Mouse (Mus musculus): ENCODE results near the gene Ccn1. TPM values are rescaled to one million over a fixed set of nuclear protein-coding genes. Genes with fewer than 3 reads are reported as not detected.

The Ccn1 gene
- total RNA-seq (2021) = 1 to 10 TPM; 7.8 TPM
- long read RNA-seq, experiment 1, transcript Ccn1-201 (5 exons, 2,019 nt) = major isoform, 8 of 10 reads
- long read RNA-seq, experiment 1, partial matches to known transcripts = 2 of 10 reads
- long read RNA-seq, experiment 1, other reads (novel, unspliced or antisense) = 0 of 10 reads
- long read RNA-seq, experiment 2, partial matches to known transcripts = 1 of 4 reads
- long read RNA-seq, experiment 2, other reads (novel, unspliced or antisense) = 1 of 4 reads

DNA sequence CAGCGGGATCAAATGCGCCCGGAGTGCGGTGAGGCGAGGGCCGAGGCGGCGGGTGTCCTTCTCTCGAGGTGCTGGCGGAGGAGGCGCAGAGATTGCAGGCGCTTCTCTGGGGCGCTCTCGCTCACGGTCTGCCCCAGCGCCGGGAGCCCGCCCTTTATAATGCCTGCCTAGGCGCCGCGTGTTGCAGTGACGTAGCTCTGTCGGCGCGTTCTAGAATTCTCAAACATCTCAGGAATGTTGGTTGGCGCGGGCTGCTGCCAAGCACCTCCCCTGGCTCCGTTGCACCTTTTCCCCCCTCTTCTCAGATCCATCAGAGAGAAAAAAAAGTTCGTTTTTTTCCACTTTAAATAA lies at the start of gene Ccn1:
TSS of gene Ccn1 (minus strand) at position 130 of the 351 bp plus-strand sequence.
- peak; percentile 37 to 66 for DNase-seq (ENCODE audit: low spot score in 2 of 2)

DNA sequence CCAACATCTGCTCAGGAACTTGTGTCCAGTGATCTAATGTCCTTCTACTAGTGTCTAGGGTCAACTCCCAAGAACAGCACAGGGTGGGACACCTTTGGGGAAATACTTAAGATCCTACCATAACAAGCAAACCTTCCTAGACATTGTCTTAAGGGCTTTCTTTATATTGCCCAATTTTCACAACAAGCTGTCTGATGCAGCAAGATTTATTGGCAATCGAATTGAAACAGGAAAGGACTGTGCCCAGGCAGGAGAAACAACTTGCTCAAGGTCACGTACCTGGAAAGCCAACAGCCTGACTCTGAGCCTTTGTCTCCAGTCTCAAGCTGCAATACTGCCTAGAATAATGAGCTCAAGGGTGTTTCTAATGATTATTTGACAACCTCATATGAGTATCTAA lies 43.6 kb upstream of the Ccn1 start:
- no peak for DNase-seq (ENCODE audit: low spot score in 2 of 2)

DNA sequence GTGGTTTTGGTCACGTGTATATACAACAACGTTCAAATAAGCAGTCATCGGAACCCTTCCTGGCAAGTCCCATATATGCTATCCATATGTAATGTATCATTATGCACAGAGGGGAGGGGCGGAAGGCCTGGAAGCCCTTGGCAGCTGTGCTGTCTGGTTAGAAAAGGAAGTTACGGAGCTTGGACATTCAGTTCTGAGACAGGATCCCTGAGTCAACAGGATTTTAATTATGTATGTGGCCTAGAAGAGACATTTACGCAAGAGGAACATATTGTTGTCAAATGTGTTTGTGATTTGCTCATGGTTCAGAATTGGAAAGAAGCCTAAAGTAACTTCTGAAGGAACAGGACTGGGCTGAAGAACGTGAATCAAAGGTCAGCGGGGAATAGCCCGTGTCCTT lies 42.3 kb upstream of the Ccn1 start:
- DNase-seq (ENCODE audit: low spot score in 2 of 2) = no peak

DNA sequence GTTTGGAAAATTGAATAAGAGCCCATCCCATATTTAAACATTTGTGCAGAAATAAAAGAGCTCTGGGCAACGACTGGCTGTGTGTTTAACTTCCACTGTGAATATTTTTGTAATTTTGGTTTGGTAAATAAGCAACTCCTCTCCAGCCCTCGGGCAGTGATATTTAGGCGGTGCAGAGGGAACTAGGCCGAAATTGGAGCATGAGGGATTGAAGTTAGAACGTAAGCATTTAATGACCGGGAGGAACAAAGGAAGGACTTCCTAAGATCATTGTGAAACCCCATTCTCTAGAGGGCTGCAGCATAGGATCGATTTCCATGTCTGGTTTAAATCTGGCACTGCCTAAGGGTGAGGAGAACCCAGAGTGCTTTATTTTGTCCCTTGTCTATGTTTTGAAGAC lies 41.6 kb upstream of the Ccn1 start:
- no peak for DNase-seq (ENCODE audit: low spot score in 2 of 2)

DNA sequence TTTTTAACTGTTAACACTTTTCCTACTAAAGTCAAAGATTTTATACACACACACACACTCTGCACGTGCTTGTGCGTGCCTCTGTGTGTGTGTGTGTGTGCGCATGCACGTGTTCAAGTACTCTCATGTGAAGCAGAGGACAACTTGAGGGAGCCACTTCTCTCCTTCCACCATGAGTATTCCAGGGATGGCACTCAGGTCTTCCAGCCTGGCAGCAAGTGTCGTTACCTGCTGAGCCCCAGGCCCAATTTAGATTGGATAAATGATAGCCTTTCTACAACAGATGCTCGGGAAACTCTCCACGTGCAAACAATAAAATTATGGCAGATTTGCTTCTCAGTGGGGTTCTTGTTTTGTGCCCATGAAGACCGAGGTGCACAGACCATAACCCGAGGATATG lies 39.5 kb upstream of the Ccn1 start:
- no peak for DNase-seq (ENCODE audit: low spot score in 2 of 2)

DNA sequence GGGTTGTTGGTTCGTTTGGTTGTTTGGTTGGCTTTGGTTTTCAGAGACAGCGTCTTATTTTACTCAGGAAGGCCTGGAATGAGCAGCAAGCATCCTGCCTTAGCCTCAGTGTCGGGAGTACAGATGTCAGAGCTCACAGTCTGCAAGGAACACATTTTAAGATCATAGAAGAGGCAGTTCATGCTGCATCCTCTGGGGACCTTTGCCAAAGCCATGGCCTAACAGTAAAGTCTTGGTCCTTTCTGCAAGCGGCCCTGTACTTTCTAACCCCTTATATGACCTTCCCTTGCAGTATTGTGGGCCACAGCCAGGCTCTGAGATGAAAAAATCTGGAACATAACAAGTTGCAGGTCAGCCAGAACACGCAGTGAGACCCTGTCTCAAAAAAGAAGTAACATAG lies 38.1 kb upstream of the Ccn1 start:
- no peak for DNase-seq (ENCODE audit: low spot score in 2 of 2)

DNA sequence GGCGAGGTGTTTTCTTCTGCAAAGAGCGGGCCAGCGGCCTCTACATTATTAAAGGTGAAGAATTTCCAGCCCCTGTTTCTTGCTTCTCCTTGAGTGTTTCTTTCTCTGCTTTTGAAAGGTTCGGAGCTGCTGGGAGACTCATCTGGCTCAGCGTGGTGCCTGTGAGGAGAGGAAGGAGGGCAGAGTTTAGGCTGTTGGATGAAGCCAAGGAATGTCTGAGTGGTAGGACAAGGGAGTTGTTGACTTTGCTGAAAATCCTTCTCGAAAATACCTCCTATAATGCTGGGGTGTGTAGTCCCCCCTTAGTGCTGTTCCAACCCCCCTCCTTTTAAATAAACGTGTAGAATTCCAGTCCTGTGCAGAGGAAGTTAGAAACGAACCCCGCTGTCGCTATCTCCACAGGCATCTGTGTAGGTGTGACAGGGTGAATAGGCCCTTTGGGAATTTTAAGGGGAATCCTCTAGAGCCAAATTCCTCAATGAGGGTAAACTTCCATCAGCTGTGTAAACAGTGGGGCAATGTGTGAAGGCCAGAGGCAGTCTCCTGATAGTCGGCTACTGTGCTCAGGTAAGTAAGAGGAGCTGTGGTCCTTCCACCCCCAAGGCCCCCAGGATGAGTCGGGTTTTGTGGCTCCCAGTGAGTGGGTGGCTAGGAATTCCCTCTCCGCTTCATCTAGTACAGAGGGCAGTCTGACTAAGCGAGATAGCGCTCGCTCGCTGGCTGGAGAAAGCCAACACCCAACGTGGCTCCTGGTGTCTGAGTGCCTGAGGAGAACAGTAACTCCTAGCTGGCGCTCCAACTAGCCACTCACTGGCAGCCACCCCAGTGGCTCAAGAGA lies 35.0 kb upstream of the Ccn1 start:
- no peak for DNase-seq (ENCODE audit: low spot score in 2 of 2)

DNA sequence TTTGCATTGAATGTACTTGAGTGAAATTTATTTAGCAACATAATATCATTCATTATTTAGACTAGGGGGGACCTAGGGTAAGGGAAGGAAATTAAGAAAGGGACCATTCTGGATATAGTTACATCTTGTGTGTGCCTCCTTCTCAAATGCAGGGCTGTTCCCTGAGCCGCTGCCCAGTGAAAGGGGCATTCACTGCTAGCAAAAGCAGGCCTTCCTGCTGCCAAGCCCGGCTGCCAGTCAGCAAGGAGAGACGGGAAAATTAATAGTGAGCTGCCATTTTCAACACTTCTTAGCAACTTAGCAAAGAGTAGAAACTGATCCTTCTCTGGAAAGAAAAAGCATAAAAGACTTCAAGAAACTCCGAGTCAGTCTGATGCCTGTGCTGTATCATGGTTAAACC lies 34.4 kb upstream of the Ccn1 start:
- peak in 1 of 2 experiments; percentile 38 for DNase-seq (ENCODE audit: low spot score in 2 of 2)

DNA sequence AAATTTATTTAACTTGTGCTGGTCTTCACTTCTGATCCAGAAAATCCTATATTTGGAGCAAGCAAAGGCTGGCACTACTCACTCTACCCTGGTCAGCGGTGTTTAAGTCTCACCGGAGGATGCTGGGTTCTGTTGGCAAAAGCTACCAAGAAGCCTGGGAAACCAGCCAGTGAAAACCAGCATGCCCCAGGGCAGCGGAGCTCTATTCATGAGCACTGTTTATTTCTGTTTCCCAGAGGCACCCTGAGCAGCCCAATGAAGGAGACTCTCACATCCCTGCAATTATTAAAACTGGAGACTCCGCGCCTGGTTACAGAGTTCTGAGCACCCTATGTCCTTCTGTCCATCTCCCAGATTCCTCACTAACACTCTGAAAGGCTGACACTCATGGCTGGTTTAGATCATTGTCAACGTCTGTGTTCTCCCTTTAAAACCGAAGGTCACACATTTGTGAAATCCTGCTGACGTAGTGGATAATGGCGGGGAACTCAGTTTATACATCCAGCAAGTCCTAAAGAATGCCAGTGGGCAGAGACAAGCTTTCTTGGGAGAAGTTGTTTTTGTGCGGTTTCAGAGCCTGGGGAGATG lies 31.7 kb upstream of the Ccn1 start:
- peak; percentile 47 to 74 for DNase-seq (ENCODE audit: low spot score in 2 of 2)

DNA sequence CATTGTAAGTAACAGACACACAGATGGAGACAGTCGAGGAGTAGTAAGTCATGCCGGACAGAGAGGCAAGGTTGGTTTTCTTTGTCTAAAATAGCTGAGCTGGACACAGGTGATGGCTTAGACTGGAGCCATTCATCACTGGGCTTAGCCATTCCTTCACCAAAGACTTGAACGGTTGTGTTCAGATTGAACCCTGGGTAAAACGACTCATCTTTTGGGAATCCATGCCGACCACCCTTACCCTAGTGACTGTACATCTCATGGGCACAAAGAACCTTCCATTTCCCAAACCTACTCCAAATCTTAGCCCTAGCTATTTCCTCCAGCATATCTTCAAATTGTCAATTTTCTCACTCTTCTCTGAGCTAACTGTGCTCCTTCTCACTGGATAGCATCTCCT lies 30.9 kb upstream of the Ccn1 start:
- DNase-seq (ENCODE audit: low spot score in 2 of 2) = no peak

DNA sequence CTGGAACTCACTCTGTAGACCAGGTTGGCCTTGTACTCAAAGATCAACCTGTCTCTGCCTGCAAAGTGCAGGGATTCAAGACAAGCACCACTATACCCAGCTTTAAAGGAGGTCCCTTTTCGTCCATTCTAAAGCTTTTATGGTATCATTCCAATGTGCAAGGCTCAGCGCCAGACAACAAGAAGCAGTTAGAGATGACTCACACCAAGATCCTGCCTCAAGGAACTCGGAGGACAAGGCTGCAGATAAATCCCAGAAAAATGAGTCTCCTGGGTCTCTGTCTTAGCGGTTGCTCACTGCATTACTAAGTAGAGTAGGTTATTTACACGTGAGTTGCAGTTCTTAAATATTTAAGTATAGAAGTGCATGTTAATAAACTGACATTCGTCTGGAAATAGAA lies 26.4 kb upstream of the Ccn1 start:
- DNase-seq (ENCODE audit: low spot score in 2 of 2) = no peak

DNA sequence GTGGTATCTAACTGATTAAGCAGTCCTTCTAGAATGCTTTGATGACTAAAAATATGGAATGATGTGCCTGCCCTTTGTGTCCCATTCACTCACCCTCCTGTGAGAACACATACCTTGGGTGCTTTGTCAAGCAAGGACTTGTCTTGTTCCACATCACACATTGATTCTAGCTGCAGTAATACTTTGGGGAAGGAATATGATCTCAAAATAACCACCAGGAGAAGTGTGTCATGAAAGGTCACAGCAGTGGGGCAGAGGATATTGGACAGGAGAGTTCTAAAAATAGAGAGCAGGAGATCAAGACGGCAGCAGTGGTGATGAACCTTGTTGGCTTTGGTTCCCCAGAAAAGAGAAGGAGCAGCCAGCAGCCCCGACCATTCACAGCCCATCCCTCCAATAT lies 25.0 kb upstream of the Ccn1 start:
- no peak for DNase-seq (ENCODE audit: low spot score in 2 of 2)

DNA sequence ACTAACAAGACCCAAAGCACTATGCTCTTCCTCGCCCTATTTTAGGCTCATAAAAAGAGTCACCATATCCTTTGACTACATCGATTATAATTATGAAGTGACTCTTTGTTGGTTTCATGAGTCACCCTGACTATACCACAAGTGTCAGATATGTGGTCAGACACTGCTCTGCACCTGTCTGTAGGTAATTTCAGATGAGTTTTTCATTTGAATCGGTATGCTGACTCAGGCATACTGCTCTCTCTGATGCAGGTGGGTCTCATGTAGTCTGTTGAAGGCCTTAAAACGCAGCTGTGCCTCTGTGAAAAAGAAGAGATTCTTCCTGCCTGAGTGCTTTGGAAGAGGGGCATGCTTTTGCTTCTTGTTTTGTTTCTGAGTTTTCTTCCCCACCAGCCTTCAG lies 16.6 kb upstream of the Ccn1 start:
- no peak for DNase-seq (ENCODE audit: low spot score in 2 of 2)

DNA sequence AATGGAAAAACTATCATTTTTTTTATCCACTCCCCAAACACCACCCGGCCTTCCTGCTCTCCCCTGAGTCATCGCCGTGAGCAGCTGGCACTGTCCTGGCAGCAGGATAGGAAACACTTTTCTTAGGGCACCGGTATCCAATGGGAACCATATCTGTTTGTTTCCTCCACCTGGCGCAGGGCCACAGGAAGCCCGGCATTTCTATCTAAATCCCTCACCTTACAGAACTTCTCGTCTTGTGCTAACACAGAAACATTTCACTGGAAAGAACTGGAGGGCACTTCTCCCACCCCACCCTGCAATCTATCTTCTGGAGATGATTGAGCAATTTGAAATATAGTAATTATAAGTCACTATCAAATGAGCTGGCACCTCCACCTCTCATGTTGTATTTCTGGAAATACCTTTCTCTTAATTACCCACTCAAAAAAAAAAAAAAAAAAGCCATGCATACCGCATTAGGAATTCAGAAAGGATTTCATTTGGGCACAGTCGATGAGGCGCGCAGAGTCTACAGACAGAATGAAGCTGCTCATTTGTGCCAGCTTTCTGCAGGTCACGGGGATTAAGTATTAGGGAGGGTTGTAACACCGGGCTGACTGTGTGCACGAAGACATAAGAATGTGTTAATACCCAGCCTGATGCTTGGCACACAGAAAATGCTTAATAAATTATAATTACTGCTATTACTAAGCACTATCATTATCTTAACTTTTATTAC lies 7.4 kb upstream of the Ccn1 start:
- no peak for DNase-seq (ENCODE audit: low spot score in 2 of 2)

DNA sequence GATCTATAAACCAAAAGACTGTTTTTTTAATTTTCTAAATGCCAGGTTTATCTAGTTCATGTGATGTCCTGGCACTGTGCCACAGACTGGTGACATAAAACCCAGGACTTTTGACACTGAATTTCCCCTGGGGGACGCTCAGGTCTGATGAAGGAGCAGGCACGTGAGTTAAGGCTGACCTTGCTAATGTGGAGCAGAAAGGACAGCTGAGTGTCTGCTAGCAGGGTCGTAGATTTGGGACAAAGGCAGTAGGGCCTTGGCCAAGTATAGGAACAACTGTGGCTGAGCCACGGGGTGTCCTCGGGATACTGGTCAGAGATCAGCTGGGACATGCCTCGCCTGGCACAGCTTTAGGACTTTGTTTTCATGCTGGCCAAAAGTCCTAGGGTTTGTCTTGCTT lies 5.2 kb upstream of the Ccn1 start:
- no peak for DNase-seq (ENCODE audit: low spot score in 2 of 2)

DNA sequence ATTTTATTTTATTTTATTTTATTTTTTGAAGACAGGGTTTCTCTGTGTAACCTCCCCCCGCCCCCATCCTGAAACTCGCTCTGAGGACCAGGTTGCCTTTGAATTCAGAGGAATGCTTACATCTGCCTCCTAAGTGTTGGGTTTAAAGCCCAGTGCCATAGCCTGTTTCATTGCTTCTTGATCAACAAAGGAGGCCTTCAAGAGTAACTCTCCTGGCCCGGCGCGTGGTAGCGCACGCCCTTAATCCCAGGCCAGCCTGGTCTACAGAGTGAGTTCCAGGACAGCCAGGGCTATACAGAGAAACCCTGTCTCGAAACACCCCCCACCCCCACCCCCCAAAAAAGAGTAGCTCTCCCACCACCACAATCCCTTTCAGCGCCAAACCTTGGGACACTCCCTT lies 4.2 kb upstream of the Ccn1 start:
- DNase-seq (ENCODE audit: low spot score in 2 of 2) = no peak

DNA sequence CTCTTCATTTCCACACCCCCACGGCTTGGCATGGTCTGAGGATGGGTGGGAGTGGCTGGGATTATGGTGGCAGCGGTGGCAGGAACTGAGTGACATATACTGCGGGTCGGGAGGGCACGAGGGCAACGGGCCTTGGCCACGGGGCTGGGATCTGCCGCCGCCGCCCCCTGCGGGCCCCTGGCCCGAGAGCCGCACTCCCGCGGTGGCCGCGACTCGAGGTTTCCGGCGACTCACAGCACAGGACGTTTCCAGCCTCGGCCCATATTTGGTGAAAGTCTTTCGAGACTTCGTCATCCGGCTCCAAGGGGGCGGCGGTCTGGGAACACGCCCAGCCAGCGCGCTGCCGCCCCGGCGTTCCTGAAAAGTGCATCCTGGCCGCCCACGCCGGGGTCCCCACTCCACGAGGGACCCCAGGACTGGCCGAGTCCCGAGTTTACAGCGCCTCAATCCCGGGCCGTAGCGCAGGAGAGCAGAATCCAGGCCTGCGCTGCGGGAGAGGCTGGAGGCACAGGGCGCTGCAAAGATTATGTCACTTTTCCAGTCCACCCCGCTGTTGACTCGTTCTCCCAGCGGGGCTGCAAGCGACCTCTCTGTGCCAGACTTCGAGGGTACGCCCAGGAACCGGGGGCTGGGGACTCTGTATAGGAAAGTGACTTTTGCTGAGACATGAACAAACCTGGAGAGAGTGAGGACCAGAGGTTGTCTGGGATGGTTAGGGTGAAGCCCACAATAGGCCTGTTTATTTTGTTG lies 3.6 kb upstream of the Ccn1 start:
- peak; percentile 24 to 44 for DNase-seq (ENCODE audit: low spot score in 2 of 2)

DNA sequence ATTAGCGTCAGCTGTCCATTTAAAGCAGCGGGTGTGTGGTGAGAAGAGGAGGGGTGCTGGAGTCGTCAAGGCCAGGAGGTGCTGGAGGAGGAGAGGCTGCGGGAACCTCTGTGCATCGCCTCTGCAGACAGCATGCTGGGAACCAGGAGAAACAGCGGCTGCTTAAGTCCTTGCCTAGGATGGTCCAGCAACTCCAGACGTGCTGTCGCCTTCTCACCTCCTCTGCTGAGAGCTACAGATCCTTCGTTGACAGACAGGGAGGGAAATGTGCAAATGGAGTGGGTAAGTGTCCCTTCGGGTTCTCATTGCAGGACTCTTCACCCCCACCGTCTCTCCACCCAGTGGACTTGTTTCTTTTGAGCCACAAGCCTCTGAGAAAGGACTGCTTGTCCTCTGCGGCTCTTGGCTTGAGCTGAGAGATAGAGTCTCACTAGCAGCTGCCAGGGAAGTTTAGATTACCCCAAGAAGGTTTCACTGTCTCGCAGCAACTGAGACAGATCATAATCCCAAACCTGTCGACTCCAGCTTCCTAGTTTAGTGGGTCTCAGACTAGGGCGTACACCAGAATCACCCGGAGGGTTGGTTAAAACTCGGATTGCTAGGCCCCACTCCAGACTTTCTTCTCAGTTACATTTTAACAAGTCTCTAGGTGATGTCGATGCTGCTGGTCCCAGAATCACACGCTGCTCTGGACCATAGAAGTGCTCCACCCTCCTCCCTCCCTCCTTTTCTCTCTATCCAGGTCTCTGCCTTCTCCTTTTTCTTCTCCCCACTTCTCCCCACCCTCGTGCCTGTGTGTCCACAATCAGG lies 2.7 kb upstream of the Ccn1 start:
- no peak for DNase-seq (ENCODE audit: low spot score in 2 of 2)

DNA sequence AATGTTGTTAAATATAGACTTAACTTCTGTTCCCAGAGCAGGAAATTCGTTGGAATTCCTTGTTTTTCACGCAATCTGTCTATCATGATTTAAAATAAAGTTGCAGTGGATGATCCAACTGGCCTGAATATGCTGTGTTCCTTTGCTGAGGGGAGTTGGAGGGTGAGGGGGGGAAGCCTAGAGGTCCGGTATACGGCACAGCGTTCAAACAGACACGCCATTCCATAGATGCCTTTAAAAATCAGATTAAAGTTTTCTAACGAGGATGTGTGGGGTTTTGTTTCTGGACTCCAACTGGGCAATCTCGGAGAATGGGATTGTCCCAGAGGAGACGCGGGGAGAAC lies 2.2 kb upstream of the Ccn1 start:
- no peak for DNase-seq (ENCODE audit: low spot score in 2 of 2)

Data from layer of hippocampus, postnatal 14 days (tissue).